Mouse (Mus musculus) layer of hippocampus, adult 11-12 months (tissue): ENCODE results near the gene Cxxc4.

ENCODE experiments used
- DNase-seq: peaks from one replicate; pipeline ENCODE4 v3.0.0; 2022; ENCODE audit warnings: low spot score

Gene Cxxc4

GRCm38 (mm10) chr3:134243850-134244247 lies 7.6 kb downstream of the Cxxc4 start:
- no peak for DNase-seq

DNA sequence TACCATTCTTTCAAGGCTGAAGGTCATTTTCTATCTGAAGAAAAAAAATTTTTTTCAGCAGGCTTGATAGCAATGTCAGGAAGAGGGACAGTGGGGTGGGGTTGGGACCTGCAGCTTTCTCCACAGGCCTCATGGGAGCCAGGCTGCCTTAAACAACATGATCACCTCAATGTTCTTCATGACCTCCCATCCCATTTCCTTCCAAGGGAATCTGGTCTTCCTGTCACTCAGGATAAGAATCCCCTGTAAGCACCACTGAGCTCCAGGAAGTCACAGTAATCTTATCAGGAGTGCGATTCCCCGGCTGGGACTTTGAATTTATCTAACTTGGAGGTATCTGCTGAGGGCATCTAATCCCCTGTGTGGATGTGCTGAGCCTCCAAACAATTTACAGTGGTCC lies 17.9 kb downstream of the Cxxc4 start:
- no peak for DNase-seq

DNA sequence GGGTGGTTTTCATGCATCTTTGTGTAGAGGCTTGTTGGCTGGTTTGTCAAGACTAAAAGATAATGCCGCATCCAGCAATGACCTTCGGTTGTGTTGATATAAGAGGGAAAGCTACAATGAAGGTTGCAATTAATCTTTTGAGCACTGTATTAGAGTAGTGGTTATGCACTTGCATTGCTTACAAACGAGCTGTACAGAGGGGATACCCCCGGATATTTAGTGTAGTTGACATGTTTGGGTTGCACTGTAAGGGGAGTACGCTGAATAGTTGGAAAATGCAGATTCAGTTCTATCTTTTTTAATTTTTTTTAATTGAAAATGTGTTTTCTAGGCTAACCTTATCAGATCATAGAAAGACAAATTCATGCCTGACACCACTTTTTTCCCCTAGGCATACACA lies 22.4 kb downstream of the Cxxc4 start:
- no peak for DNase-seq

GRCm38 (mm10) chr3:134259300-134259699 lies 23.0 kb downstream of the Cxxc4 start:
- DNase-seq = no peak

DNA sequence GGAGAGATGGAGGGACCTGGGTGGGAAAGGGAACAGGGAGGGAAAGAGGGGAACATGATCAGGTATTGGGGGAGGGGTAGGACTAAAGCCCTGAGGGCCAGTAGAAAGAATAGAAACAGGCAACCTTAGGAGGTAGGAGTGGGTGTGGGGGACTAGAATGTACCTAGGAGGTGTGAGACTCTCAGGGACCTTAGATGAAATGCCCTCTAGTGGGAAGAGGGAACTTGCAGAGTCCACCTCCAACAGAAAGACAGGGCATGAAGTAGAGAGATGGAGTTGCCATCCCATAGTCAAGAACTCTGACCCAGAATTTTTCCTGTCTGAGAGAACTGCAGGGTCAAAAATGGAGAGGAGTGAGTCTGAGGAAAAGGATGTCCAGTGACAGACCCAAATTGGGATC lies 43.4 kb downstream of the Cxxc4 start:
- DNase-seq = no peak

GRCm38 (mm10) chr3:134281527-134282370 lies 45.5 kb downstream of the Cxxc4 start:
- no peak for DNase-seq

DNA sequence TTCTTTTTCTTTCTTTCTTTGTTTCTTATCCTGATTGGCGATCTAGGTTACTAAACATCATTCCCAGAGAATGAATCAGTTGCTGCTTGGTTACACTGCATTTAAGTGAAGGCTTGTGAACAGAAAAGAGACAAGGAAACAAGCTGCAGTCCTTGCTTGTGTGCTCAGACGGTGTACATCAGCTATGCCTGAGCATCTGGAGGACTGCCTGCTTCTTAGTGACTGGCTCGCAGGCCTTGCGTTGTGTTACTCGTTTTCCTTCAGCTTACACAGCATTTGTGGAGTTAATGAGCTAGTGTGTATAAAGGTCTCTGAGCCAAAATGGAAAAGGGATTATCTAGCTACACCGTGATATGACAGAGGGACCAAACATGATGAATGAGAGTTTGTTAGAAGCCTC lies 58.9 kb downstream of the Cxxc4 start:
- DNase-seq = no peak

DNA sequence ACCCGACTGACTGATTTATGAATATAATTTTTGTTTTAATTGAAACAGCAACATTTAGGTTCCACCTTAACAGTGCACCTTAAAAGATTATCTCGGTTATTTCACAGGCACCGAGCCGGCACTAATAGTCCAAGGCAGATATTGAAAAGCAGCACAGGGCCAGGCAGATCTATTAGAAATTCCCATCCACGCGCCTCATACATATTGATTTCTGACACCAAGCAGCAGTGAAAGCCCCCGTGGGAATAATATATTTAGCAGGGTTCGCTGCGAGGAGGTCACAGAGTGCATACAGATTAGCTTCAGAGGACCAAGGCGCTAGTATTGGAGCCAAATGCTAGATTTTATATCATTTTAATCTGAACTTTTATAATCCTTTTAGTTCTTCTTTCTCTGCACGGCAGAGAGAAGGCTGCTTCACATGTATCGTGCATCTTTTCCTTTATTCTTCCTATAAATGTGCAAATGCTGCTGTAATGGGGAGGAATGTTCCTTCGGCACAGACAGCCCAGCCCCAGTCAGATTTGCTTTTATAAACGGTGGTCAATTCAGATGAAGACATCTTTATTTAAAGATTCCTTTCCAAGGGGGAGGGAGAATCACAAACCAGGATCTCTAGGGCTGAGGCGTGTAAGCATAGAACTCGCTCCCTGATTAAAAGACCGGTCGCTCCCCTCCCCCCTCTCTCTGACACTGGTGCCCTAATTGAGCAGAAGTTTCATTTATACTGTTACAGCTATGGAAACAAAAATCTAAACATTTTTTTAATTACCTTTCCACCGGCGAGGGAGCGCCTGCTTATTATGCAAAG lies 66.6 kb downstream of the Cxxc4 start:
- peak; percentile 6 for DNase-seq

- DNase-seq = no peak
These were observed 67.2 kb downstream of the Cxxc4 start for GRCm38 (mm10) chr3:134303492-134303808.

GRCm38 (mm10) chr3:134306507-134306906 lies 70.2 kb downstream of the Cxxc4 start:
- DNase-seq = no peak

DNA sequence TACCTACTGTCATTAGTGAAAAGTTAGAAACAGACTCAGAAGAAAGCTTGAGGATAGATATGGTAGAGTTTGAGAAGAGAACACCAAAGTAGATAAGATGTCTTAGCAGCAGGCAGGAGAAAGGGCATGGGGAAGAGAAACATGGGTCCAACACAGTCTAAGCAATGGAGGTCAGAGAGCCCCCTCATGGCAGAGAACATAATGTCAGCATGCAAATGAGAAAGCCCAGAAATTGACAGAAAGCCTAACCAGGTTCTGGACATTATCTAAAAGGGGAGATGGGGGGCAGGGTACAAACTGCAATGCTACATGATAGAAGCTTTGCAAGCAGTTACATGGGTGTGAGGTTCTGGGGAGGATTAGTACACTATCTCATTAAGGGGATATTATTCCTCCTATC lies 71.5 kb downstream of the Cxxc4 start:
- no peak for DNase-seq
